Mouse (Mus musculus) effector memory CD4-positive, alpha-beta T cell, adult 7 months (primary cell): Measurements from ENCODE around the gene Mettl2. TPM values are rescaled to one million over a fixed set of nuclear protein-coding genes. Genes with fewer than 3 reads are reported as not detected.

Experiments used
- polyA plus RNA-seq: library from polyadenylated mRNA; unstranded; fragments of 100-300 nt; shearing (Covaris generic); gene quantifications from one replicate; pipeline ENCODE4 v1.2.1, GENCODE M21; 2017

The Mettl2 gene
- 17.4 TPM for polyA plus RNA-seq

GRCm38 (mm10) chr11:105125735-105126519, at the start of gene Mettl2:
Gene Mettl2, plus strand, starts transcription at chr11:105126425.

GRCm38 (mm10) chr11:105146593-105146992, 20.4 kb downstream of the Mettl2 start, which contains the start of gene Gm10842:
Gene Gm10842, plus strand, starts transcription at chr11:105146893.

GRCm38 (mm10) chr11:105178516-105178915, 52.3 kb downstream of the Mettl2 start, which contains the start of gene Tlk2:
Gene Tlk2, plus strand, starts transcription at chr11:105178807.

Other genes starting within 250 kb of the Mettl2 start
- gene Efcab3, start 62.8 kb upstream of the Mettl2 start, polyA plus RNA-seq: 0.35 TPM
- gene Gm10842, start 20.5 kb downstream of the Mettl2 start, polyA plus RNA-seq: not detected
- gene Tlk2, start 52.4 kb downstream of the Mettl2 start, polyA plus RNA-seq: 24.1 TPM
- not detected for gene Mrc2, start 166.2 kb downstream of the Mettl2 start, polyA plus RNA-seq